Mouse (Mus musculus) layer of hippocampus, adult 18-20 months (tissue): Measurements from ENCODE around the gene Bcl2l12. TPM values are rescaled to one million over a fixed set of nuclear protein-coding genes. Genes with fewer than 3 reads are reported as not detected.

Experiments
- DNase-seq, 2 experiments: peaks; one replicate each; pipeline ENCODE4 v3.0.0; 2022; ENCODE audit warnings: low spot score in 2 of 2
- total RNA-seq, 2 experiments: library from RNA; stranded (reverse); gene quantifications; 2 replicates each; pipeline ENCODE4 v1.2.3; 2021

Bcl2l12 gene
- total RNA-seq, 2 experiments from 2014 or later, result 3.1 TPM

- peak; percentile 84 to 89 for DNase-seq
Observed at GRCm38 (mm10) chr7:45017242-45018061, 18.9 kb upstream of the Bcl2l12 start, which contains the start of gene Rras. Gene Rras (plus strand): TSS chr7:45017961.

GRCm38 (mm10) chr7:45016761-45017160 lies 18.2 kb upstream of the Bcl2l12 start:
- no peak for DNase-seq

- peak; percentile 100 for DNase-seq
Observed at GRCm38 (mm10) chr7:45015957-45016612, 17.6 kb upstream of the Bcl2l12 start, which contains the start of gene Scaf1. Gene Scaf1 (minus strand): TSS chr7:45016363.

GRCm38 (mm10) chr7:45015344-45015956 lies 16.9 kb upstream of the Bcl2l12 start:
- DNase-seq, result peak in 1 of 2 experiments; percentile 39

GRCm38 (mm10) chr7:45014096-45014451 lies 15.6 kb upstream of the Bcl2l12 start:
- DNase-seq, result no peak

- no peak for DNase-seq
Observed at GRCm38 (mm10) chr7:45013366-45014095, 15.0 kb upstream of the Bcl2l12 start.

GRCm38 (mm10) chr7:45012824-45013223 lies 14.3 kb upstream of the Bcl2l12 start:
- no peak for DNase-seq

GRCm38 (mm10) chr7:45012011-45012410 lies 13.5 kb upstream of the Bcl2l12 start:
- no peak for DNase-seq

- no peak for DNase-seq
Observed at GRCm38 (mm10) chr7:45008411-45008810, 9.9 kb upstream of the Bcl2l12 start.

- DNase-seq, result no peak
Observed at GRCm38 (mm10) chr7:45007846-45008245, 9.3 kb upstream of the Bcl2l12 start.

- DNase-seq, result no peak
Observed at GRCm38 (mm10) chr7:45007141-45007540, 8.6 kb upstream of the Bcl2l12 start.

GRCm38 (mm10) chr7:45006503-45006902 lies 8.0 kb upstream of the Bcl2l12 start:
- DNase-seq, result no peak

GRCm38 (mm10) chr7:45005321-45005992 lies 6.9 kb upstream of the Bcl2l12 start:
- no peak for DNase-seq

GRCm38 (mm10) chr7:45004546-45004945 lies 6.0 kb upstream of the Bcl2l12 start:
- DNase-seq, result no peak

- no peak for DNase-seq
Observed at GRCm38 (mm10) chr7:45002440-45002839, 3.9 kb upstream of the Bcl2l12 start.

- DNase-seq, result no peak
Observed at GRCm38 (mm10) chr7:45000539-45001114, 2.1 kb upstream of the Bcl2l12 start.

GRCm38 (mm10) chr7:44999753-45000152 lies 1.2 kb upstream of the Bcl2l12 start:
- DNase-seq, result no peak

GRCm38 (mm10) chr7:44997940-44998428 lies 528 bp downstream of the Bcl2l12 start:
- DNase-seq, result no peak

GRCm38 (mm10) chr7:44997231-44997939 lies 1.1 kb downstream of the Bcl2l12 start, which contains the start of gene Irf3:
Gene Irf3 (plus strand): TSS chr7:44997648.
- DNase-seq, result peak; percentile 95 to 98
